ENCODE assay signal across 23 mouse cellular contexts in genomic region chr10:60762126-60762525, GRCm38 (mm10).
"Had no signal": no experiment of that assay in that cellular context is flagged by ENCODE, and none has a peak within 500 bp of the region (broad histone marks: within the 10 kb centered on the region; RNA-seq: fewer than 3 reads in every experiment).

No protein-coding gene starts in this region.

- H3K36me3 ChIP-seq: midbrain, embryonic 15.5 days; neural tube, embryonic 15.5 days; stomach, embryonic 15.5 days had no signal

- ATAC-seq: liver, postnatal 0 days; midbrain, embryonic 15.5 days had no signal

- H3K27me3 ChIP-seq: limb, embryonic 12.5 days; limb, embryonic 15.5 days; midbrain, embryonic 15.5 days; neural tube, embryonic 12.5 days; neural tube, embryonic 15.5 days; stomach, embryonic 15.5 days had no signal

- H3K9ac ChIP-seq: limb, embryonic 12.5 days; limb, embryonic 15.5 days; liver, embryonic 14.5 days; liver, postnatal 0 days; midbrain, embryonic 12.5 days; midbrain, embryonic 15.5 days; neural tube, embryonic 12.5 days; neural tube, embryonic 15.5 days; stomach, embryonic 15.5 days had no signal

- DNase-seq: kidney, adult 18-20 months; kidney, adult 9 months; kidney, postnatal 14 days; kidney, postnatal 4 days; left cerebral cortex, postnatal 4 days; liver, postnatal 0 days; lung, postnatal 10 days; retina, postnatal 1 day; right cerebral cortex, postnatal 25 days; spleen, adult 18-20 months; thymus, adult 2 months; thymus, postnatal 14 days; thymus, postnatal 4 days had no signal

- H3K27ac ChIP-seq: limb, embryonic 12.5 days; limb, embryonic 15.5 days; liver, embryonic 14.5 days; macrophage; midbrain, embryonic 12.5 days; midbrain, embryonic 15.5 days; neural tube, embryonic 12.5 days; neural tube, embryonic 15.5 days; stomach, embryonic 15.5 days had no signal

- H3K4me1 ChIP-seq: limb, embryonic 12.5 days; limb, embryonic 15.5 days; midbrain, embryonic 12.5 days; midbrain, embryonic 15.5 days; neural tube, embryonic 12.5 days; neural tube, embryonic 15.5 days; stomach, embryonic 15.5 days had no signal

- H3K9me3 ChIP-seq: limb, embryonic 15.5 days; midbrain, embryonic 12.5 days; midbrain, embryonic 15.5 days; neural tube, embryonic 12.5 days; neural tube, embryonic 15.5 days; stomach, embryonic 15.5 days had no signal

- H3K4me3 ChIP-seq: limb, embryonic 12.5 days; limb, embryonic 15.5 days; midbrain, embryonic 12.5 days; midbrain, embryonic 15.5 days; neural tube, embryonic 12.5 days; neural tube, embryonic 15.5 days; stomach, embryonic 15.5 days had no signal

- H3K4me2 ChIP-seq: limb, embryonic 12.5 days; limb, embryonic 15.5 days; liver, embryonic 11.5 days; midbrain, embryonic 12.5 days; midbrain, embryonic 15.5 days; neural tube, embryonic 12.5 days; neural tube, embryonic 15.5 days; stomach, embryonic 15.5 days had no signal
